Mouse (Mus musculus): ENCODE data around the gene Nrxn1. TPM values are rescaled to one million over a fixed set of nuclear protein-coding genes. Genes with fewer than 3 reads are reported as not detected.

Gene Nrxn1
- total and polyA plus RNA-seq, 3 experiments: not detected

GRCm38 (mm10) chr17:91112880-91113628, 20.2 kb upstream of the Nrxn1 start:
- H3K27me3 ChIP-seq (ENCODE audit: control insufficient read depth in 1 of 2, insufficient read depth in 2 of 2, low read length in 2 of 2): no peaks in the 10 kb centered on the region
- H3K9me3 ChIP-seq (replicated peaks; ENCODE audit: insufficient read depth, low read length): no peaks in the 10 kb centered on the region
- H3K4me3 ChIP-seq (ENCODE audit: control insufficient read depth in 1 of 2, insufficient read depth in 1 of 2, low read depth in 2 of 2, low read length in 2 of 2): no peak overlapping the region
- H3K9ac ChIP-seq (ENCODE audit: control insufficient read depth, low read depth, low read length, poor library complexity, severe bottlenecking): no peak overlapping the region
- H3K36me3 ChIP-seq (ENCODE audit: control insufficient read depth in 1 of 2, insufficient read depth in 2 of 2, low read length in 2 of 2): peaks cover 0 to 8% of the 10 kb centered on the region in 2 experiments; a peak in 2 of 4 replicates
- H3K4me1 ChIP-seq (ENCODE audit: control insufficient read depth in 1 of 2, insufficient read depth in 2 of 2, low read length in 2 of 2): peaks cover 6 to 11% of the 10 kb centered on the region in 2 experiments
- no peak overlapping the region for H3K27ac ChIP-seq (ENCODE audit: control insufficient read depth, low read depth, low read length)
- no peaks in the 10 kb centered on the region for H3K79me2 ChIP-seq (ENCODE audit: control insufficient read depth, insufficient read depth, low read length, poor library complexity)
- TF ChIP-seq EP300 (IDR thresholded peaks at IDR 0.05; ENCODE audit: low read depth in 1 of 2, low read length in 2 of 2): peak; percentile 38 to 39; a peak in 2 of 4 replicates
- no peak for TF ChIP-seq ELF1 (IDR thresholded peaks at IDR 0.05; ENCODE audit: low read depth, low read length)
- no peak for TF ChIP-seq SMC3 (IDR thresholded peaks at IDR 0.05; ENCODE audit: low read depth, low read length)
- 0 out of 2 replicates have a peak, but pooled peaks have one; percentile 29 for TF ChIP-seq RCOR1 (IDR thresholded peaks at IDR 0.05; ENCODE audit: low read depth, low read length)
- peak; percentile 61 for TF ChIP-seq GATA1 (IDR thresholded peaks at IDR 0.05; ENCODE audit: low read depth, low read length)
- peak; percentile 45 for DNase-seq (ENCODE audit: low read depth, low spot score)

GRCm38 (mm10) chr17:91112085-91112484, 19.2 kb upstream of the Nrxn1 start:
- H3K79me2 ChIP-seq (ENCODE audit: control insufficient read depth, insufficient read depth, low read length, poor library complexity): no peaks in the 10 kb centered on the region
- no peak overlapping the region for H3K9ac ChIP-seq (ENCODE audit: control insufficient read depth, low read depth, low read length, poor library complexity, severe bottlenecking)
- DNase-seq (ENCODE audit: low read depth, low spot score): peak; percentile 28
- peak; percentile 18; the same call in 1 of the 2 replicates for TF ChIP-seq GATA1 (IDR thresholded peaks at IDR 0.05; ENCODE audit: low read depth, low read length)
- TF ChIP-seq ZKSCAN1 (IDR thresholded peaks at IDR 0.05; ENCODE audit: low read depth, low read length): no peak
- peaks cover 6 to 11% of the 10 kb centered on the region in 2 experiments for H3K4me1 ChIP-seq (ENCODE audit: control insufficient read depth in 1 of 2, insufficient read depth in 2 of 2, low read length in 2 of 2)
- no peaks in the 10 kb centered on the region for H3K9me3 ChIP-seq (replicated peaks; ENCODE audit: insufficient read depth, low read length)
- H3K27me3 ChIP-seq (ENCODE audit: control insufficient read depth in 1 of 2, insufficient read depth in 2 of 2, low read length in 2 of 2): no peaks in the 10 kb centered on the region
- peaks cover 0 to 8% of the 10 kb centered on the region in 2 experiments; a peak in 2 of 4 replicates for H3K36me3 ChIP-seq (ENCODE audit: control insufficient read depth in 1 of 2, insufficient read depth in 2 of 2, low read length in 2 of 2)
- no peak overlapping the region for H3K4me3 ChIP-seq (ENCODE audit: control insufficient read depth in 1 of 2, insufficient read depth in 1 of 2, low read depth in 2 of 2, low read length in 2 of 2)
- H3K27ac ChIP-seq (ENCODE audit: control insufficient read depth, low read depth, low read length): no peak overlapping the region

- no peak for DNase-seq (ENCODE audit: low read depth, low spot score)
- H3K4me1 ChIP-seq (ENCODE audit: control insufficient read depth in 1 of 2, insufficient read depth in 2 of 2, low read length in 2 of 2): no peaks in the 10 kb centered on the region
- no peak overlapping the region for H3K9ac ChIP-seq (ENCODE audit: control insufficient read depth, low read depth, low read length, poor library complexity, severe bottlenecking)
- no peak overlapping the region for H3K27ac ChIP-seq (ENCODE audit: control insufficient read depth, low read depth, low read length)
- H3K9me3 ChIP-seq (replicated peaks; ENCODE audit: insufficient read depth, low read length): no peaks in the 10 kb centered on the region
- TF ChIP-seq TBP (IDR thresholded peaks at IDR 0.05; ENCODE audit: low read depth, low read length) (no peak), ZKSCAN1 (IDR thresholded peaks at IDR 0.05; ENCODE audit: low read depth, low read length) (no peak), MYB (IDR thresholded peaks at IDR 0.05; ENCODE audit: low read depth, low read length) (no peak), ETS1 (IDR thresholded peaks at IDR 0.05; ENCODE audit: low read depth, low read length) (no peak), JUND (IDR thresholded peaks at IDR 0.05; ENCODE audit: low read depth, low read length) (no peak), ZNF384 (IDR thresholded peaks at IDR 0.05; ENCODE audit: low read depth, low read length) (no peak), TCF12 (IDR thresholded peaks at IDR 0.05; ENCODE audit: low read depth, low read length) (no peak), CHD2 (IDR thresholded peaks at IDR 0.05; ENCODE audit: low read length) (no peak), HCFC1 (IDR thresholded peaks at IDR 0.05; ENCODE audit: low read depth, low read length) (no peak), POLR2AphosphoS2 (IDR thresholded peaks at IDR 0.05; ENCODE audit: low read length) (no peak), RAD21 (IDR thresholded peaks at IDR 0.05; ENCODE audit: low read depth, low read length) (no peak)
- H3K4me3 ChIP-seq (ENCODE audit: control insufficient read depth in 1 of 2, insufficient read depth in 1 of 2, low read depth in 2 of 2, low read length in 2 of 2): no peak overlapping the region
- no peaks in the 10 kb centered on the region for H3K27me3 ChIP-seq (ENCODE audit: control insufficient read depth in 1 of 2, insufficient read depth in 2 of 2, low read length in 2 of 2)
- no peaks in the 10 kb centered on the region for H3K36me3 ChIP-seq (ENCODE audit: control insufficient read depth in 1 of 2, insufficient read depth in 2 of 2, low read length in 2 of 2)
- H3K79me2 ChIP-seq (ENCODE audit: control insufficient read depth, insufficient read depth, low read length, poor library complexity): no peaks in the 10 kb centered on the region
These were observed 407 bp upstream of the Nrxn1 start for GRCm38 (mm10) chr17:91093081-91093875.

Data from MEL (cell line).